Mouse (Mus musculus) layer of hippocampus, adult 18-20 months (tissue): ENCODE measurements around the gene Zbtb43. TPM values are rescaled to one million over a fixed set of nuclear protein-coding genes. Genes with fewer than 3 reads are reported as not detected.
A peak's percentile ranks its signal among the peaks of the same experiment; 100 is the strongest.

Source experiments
- DNase-seq, 2 experiments: peaks; one replicate each; pipeline ENCODE4 v3.0.0; 2022; ENCODE audit warnings: low spot score in 2 of 2
- long read RNA-seq: library from polyadenylated mRNA; stranded (forward); transcript quantifications from one replicate; pipeline ENCODE4 v2.0.0, GENCODE M21; 2021
- total RNA-seq, 2 experiments: library from RNA; stranded (reverse); gene quantifications; 2 replicates each; pipeline ENCODE4 v1.2.3; 2021

Gene Zbtb43
- total RNA-seq, result 10 to 100 TPM; 22.4 to 29.6 TPM
- long read RNA-seq, full-length matches to known transcripts, result 20 of 29 reads
- long read RNA-seq, partial matches to known transcripts, result 0 of 29 reads
- long read RNA-seq, other reads (novel, unspliced or antisense), result 9 of 29 reads

DNA sequence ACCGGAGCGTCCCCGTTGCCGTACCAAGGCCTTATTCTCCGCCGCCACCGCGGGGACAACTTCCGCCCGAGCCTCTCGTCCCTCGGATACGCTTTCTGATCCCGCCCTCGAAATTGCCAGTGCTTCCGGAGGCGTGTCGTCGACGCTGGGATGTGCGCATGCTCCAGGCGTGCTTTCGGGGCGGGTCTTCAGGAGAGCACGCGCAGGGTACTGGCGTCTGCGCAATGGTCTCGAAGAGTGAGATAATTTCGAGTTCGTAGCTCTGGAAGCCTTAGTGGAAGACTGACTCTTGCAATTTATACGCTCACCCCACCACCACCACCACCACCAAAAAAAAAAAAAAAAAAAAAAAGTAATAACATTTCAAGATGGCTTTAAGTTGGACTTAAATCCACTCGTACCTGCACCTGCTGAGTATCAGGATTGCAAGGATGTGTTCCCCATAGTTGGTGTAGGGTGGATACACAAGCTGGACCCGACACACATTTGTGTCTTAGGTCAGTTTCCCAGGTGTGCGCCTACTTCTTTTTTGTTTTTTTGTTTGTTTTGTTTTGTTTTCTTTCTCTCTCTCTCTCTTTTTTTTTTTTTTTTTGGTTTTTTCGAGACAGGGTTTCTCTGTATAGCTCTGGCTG is at the start of gene Zbtb43:
Gene Zbtb43, minus strand, starts transcription at position 94 of the 632 bp plus-strand sequence.
- DNase-seq, result peak; percentile 95 to 96

DNA sequence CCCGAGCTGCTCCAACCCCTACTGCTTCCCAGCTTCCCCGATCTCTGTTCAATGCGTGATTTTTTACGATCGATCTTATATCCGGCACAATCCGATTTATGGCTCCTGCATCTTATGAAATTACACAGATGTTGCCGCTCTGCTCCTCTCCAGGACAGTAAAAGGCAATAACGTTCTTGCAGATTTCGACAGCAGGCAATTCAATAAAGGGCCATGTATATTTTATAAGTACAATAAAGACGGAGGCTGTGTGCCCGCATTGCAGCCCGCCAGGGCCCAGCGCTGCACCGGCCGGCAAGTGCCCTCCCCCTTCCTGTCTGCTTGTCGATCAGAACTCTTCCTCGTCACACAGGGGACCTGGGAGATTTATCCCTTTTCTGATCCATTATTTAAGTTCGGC is 47.5 kb upstream of the Zbtb43 start:
- DNase-seq, result no peak

DNA sequence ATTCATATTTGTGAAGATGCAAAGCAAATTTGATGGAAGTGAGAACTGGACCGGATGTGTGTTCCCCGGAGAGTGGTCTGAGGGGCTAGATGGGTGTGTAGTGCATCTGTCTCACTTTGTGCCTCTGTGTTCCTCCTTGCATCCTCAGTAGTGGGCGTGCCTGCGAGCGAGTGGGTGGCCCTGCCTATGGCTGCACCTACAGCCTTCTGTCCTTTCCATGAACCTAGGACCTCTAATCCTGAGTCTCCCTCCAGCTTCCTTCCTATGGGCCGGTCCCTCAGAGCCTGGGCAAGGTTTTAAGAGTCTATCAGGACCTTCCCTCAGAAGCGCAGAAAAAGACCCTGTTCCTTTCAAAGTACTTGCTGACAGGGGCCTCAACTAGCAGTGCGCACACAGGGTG is 47.1 kb upstream of the Zbtb43 start:
- DNase-seq, result no peak

DNA sequence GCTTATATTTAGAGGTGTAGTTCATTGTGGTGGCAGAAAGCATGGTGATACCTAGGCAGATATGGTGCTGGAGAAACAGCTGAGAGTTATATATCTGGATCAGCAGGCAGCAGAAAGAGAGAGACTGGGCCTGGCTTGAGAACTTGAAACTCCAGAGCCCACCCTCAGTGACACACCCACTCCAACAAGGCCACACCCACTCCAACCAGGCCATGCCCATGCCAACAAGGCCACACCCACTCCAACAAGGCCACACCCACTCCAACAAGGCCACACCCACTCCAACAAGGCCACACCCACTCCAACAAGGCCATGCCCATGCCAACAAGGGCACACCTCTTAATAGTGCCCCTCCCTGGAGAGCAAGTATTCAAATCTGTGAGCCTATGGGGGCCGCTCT is 42.4 kb upstream of the Zbtb43 start:
- DNase-seq, result no peak

DNA sequence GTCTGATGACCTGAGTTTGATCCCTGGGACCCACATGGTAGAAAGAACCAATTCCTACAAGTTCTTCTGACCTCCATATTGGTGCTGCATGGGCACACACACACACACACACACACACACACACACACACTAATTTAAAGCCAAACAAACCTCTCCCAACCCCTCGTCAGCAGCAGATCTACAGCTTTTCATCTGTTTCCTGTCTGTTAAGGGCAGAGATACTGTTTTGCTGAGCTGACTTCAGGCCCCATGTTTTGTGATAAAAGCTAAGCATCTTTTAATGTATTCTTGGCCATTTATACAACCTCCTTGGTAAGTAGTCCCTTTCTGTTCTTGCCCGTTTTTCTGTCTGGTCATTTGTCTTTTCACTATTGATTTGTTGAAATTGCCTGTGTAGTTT is 34.2 kb upstream of the Zbtb43 start:
- no peak for DNase-seq

DNA sequence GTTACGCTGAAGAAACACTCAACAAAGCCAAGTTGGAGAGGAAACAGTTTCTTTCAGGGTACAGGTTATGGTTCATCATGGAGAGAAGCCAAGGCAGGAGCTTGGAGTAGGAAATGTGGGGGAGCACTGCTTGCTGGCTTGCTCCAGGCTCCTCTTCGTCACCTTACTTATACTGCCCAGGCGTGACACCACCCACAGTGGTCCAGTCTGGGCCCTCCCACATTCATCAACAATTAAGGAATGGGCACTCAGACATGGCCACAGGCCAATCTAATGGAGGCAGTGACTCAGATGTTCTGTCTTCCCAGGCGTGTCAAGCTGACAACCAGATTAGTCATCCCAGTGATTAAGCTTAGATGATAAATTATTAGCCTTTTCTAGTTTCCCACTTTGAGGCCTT is 29.9 kb upstream of the Zbtb43 start:
- DNase-seq, result peak in 1 of 2 experiments; percentile 37

DNA sequence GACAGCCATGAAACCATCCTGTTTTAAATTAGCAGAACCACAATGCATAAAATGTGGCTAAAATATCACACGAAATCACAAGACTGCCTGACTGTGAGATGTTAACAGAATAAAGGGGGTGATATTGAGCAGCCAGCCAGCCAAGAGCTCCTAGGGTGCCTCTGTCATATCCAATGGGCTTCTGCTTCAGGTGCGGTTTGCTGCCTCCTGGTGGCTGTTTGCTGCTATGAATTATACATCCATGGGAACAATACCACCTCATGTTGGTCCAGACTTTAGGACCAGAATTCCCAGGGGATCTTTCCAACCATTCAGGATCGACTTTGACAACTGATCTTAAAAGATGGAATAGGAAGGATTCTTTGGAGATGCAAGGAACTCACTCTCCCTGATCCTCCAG is 27.3 kb upstream of the Zbtb43 start:
- DNase-seq, result no peak

DNA sequence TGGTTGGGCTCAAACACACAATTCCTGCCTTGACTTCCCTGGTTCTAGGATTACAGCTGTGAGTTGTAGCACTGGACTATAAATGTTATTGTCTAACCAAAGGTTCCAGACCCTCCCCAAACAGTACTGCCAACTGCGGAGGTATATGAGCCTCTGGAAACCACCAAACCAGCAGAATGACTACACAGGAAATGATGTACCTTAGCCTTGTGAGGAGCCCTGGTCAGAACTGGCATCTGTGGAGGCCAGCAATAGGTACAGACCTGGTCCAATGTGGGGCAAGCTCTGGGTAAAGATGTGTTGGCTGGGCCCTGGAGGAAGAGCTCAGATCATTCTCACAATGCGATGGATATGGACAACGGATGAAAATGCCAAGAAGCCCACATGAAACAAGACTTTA is 23.7 kb upstream of the Zbtb43 start:
- DNase-seq, result no peak

DNA sequence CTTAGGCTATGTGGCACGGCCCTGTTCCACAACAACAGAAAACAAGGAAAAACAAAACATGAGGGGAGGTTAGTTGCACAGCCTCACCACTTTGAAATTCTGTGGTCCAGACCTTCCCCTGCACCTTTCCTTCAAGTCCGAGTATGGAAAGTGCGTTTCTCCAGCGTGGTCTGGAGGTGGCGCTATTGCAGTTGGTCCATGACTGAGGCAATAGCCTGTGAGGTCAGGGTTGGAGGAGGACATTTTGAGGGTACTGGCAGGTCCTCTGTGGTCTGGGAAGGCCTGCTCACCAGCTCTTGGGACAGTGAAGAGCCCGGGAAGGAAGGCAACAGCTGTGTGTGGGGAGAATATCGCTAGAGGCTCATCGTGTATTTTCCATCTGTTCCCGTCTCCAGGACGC is 21.2 kb upstream of the Zbtb43 start:
- peak in 1 of 2 experiments; percentile 43 for DNase-seq

DNA sequence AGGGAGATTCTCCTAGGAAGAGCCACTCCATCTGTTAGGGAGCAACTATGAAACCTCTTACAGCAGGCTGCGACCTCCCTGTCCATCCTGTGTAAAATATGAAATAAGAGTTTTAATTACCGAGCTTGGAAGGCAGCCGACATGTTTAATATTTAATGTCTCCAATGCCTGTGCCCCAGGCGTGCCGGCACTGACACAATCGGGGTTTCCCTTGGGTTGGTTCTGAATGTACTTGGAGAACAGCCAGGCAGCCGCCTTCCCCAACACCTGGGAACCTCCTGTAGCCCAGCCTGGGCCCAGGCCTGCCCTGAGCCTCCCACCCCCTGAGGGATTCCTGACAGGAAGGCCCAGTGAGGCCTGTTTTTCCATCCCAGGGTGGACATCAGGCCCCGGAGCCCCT is 19.0 kb upstream of the Zbtb43 start:
- no peak for DNase-seq

DNA sequence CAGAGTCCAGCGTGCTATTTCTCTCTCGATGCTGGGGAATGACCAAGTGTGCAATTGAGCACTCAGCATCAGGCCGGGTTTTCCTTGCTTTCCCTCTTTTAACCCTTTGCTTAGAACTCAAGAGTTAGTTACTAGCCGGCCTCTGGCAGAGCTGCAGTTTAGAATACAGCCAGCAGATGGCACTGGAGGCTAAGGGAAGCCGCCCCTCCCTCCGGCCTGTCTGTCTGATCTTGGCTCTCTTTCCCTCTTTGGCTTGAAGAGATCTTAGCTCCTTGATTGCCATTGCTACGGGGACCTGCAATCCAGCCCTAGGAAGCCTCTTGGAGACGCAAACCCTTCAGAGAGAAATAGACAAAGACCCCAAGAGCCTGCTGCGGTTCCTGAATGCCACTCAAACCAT is 18.5 kb upstream of the Zbtb43 start:
- peak; percentile 61 to 86 for DNase-seq

DNA sequence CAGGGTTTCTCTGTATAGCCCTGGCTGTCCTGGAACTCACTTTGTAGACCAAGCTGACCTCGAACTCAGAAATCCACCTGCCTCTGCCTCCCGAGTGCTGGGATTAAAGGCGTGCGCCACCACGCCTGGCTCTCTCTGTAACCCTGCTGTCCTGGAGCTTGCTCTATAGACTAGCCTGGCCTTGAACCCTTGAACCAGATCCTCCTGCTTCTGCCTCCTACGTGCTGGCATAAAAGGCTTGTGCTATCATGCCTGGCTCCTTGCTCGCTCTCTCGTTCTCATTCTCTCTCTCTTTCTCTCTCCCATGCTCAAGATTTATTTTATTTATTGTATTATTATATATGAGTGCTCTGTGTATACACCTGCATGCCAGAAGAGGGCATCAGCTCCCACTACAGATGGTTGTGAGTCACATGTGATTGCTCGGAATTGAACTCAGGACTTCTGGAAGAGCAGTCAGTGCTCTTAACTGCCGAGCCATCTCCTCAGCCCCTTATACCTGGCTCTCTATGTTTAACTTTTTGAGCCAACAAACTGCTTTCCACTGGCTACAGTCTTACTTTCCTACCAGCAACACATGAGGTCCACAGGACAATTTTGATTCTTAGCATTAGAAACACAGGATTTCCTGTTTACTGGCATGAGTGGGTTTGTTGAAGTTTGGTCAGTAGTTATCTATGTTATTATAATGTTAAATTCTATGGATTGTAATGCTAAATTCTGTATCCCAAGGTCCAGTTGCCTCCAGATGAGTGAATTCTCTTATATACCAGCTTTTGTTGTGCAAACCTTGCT is 9.8 kb upstream of the Zbtb43 start:
- DNase-seq, result no peak

DNA sequence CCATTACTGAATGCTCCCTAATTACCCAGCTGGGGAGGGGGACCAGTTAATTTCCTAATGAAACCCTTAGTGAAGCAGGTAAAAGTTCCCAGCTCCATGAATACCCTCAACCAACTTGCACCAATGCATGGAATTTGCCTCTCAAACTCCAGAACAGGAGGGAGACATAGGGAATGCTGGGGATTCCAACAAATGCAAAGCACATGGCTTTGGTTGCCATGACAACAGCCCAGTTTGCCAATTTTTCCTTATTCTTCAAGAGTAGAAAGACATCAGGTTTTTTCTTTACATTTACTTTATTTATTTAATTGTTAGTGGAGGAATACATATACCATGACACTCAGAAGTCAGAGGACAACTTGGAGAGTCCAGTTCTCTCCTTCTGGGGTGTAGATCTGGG is 7.6 kb upstream of the Zbtb43 start:
- peak; percentile 66 to 82 for DNase-seq

DNA sequence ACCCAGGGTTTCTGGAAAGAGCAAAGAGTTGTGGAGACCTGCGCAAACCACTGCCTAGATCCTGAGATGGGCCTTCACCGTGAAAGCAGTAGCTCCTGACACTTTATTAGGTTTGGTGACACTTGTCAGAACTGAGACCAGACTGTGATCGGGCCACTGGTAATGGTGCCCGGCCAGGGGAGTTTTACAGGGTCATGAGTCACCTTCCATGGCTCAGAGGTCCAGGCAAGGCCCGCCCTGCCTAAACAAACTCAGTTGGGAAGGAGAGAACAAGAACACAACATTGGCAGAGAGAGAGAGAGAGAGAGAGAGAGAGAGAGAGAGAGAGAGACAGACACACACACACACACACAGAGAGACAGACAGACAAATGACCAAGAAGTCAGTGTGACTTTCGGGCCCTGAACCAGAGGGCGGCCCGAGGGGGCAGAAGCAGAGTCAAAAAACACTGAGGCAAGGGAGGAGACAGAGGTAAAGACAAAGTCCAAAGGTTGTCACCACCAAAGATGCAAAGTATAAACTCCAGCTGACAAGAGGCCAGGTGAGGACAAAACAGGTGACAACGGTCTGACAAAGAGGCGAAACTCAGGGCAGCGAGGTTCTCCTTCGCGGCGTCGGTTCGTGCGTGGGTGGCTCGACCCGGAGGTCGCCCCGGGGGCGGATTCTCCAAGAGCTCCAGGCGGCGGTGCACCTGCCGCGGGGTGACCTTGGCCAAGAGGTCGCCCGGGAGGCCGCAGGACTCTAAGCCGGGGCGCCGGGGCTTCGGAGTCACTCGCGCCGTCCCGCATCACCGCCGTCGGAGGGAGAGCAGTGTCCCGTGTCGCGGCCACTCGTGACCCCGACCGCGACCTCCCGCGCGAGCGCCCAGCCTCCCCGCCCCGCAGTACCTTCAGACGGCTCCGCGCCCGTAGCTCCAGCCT is 553 bp downstream of the Zbtb43 start:
- DNase-seq, result no peak

DNA sequence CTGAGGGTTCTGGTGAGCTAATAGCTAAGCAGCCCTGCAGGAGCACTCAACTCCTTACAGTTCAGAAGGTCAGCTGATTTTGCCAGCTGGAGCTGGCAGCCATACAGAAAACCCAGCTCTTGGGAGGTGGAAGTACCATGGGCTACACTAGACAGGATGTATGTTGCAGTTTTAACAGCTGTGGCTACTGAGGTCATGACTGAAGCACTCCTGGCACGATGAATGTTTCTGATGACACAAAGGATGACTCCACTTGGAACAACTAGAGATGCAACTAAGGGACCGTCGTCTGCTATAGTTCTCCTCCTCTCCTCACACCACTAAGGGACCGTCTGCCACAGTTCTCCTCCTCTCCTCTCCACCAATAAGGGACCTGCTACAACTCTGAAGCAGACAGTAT is 2.4 kb downstream of the Zbtb43 start:
- DNase-seq, result no peak

DNA sequence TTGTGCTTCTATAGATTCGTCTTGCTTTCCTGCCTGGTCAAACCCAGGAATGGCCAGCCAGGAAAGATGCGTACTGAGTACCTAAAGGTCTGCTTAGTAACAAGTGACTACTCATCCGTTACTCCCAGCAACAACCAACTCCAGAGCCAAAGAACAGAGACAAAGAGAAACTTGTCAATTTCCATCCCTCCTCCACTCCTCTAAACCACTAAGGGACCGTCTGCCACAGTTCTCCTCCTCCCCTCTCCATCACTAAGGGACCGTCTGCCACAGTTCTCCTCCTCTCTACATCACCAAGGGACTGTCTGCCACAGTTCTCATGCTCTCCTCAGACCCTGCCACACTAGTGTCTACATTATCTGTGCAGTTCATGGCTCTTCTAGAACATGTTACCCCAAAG is 3.1 kb downstream of the Zbtb43 start:
- DNase-seq, result peak in 1 of 2 experiments; percentile 51

DNA sequence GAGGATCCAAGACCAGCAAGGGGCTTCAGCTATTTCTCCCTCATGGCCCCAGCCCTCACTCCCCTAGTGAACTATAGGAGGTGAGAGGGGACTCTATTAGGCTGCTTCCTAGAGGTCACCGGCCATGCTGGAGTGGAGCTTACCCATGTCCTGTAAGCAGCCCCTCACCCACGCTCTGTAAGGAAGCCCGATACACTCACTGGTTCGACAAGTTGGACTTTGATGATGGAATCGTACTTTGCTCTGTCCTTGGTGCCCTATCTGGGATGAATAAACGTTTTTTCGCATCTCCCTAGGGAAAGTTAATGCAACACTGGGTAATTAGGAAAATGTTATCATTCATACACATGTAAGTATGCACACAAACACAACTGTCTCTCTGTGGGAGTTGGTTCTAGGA is 6.3 kb downstream of the Zbtb43 start:
- no peak for DNase-seq

DNA sequence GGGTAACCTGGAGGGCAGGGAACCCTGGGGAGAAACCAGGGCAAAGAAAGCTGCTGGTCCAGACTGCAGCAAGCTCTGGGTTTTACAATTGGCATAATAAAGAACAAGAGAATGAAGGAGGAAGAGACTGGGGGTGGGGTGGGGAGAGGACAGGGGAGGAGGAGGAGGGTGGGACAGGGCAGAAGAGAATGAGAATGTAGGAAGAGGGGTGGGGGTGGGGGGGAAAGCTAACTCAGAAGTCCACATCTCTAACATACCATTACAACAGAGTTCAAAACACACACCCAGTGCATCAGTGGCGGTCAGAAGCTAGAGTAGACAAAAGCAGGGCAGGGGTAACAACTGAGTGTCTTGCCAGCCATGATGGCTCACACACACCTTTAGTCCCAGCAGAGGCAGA is 7.3 kb downstream of the Zbtb43 start:
- DNase-seq, result no peak

DNA sequence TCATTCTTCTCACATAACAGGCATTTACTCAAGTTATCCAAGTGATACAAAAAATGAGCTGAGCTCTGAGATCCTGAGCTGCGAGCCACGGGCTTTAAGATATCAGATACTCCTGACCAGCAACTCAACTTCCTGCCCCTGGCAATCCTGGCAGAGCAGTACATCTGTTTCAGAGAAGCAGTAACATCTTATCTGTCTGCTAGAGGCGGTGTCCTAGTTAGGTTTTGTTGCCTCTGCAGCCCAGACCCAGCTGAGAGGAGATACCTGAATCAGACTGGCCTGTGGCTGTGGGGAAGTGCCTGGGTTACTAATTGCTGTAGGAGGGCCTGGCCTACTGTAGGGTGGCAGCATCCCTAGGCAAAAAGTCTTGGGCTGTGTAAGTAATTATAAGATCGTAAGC is 8.7 kb downstream of the Zbtb43 start:
- no peak for DNase-seq

DNA sequence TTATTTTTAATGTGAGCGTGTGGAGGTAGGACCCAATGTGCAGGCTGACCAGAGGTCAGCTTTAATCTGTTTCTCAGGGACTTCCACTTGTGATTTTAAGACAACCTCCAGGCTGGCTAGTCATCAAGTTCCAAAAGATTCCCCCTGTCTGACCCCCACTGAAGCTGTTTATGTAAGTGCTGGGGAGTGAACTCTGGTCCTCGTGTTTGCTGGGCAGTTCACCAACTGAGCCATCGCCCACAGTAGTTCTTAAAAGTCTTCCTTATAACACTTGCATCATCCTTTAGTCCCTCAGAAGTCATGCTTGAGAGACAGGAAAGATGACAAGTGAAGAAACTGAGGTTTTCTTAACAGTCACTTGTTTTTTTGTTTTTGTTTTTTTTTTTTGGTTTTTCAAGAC is 11.7 kb downstream of the Zbtb43 start:
- no peak for DNase-seq

DNA sequence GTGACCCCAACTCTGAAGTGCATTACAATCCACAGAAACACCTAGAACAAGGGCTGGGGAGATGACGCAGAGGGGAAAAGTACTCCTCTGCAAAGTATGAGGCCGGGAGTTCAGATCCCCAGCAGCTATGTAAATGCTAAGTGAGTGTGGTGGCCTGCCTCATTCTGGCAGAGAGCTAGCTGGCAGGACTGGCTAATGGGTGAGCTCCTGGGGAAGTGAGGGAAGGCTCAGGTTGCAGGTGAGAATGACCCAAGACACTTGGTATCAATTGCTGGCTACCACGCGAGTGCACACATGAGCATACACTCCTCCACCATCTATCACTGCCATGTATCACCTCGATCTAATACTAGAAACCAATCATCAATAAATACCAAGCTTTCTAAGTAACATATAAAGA is 12.1 kb downstream of the Zbtb43 start:
- DNase-seq, result no peak

DNA sequence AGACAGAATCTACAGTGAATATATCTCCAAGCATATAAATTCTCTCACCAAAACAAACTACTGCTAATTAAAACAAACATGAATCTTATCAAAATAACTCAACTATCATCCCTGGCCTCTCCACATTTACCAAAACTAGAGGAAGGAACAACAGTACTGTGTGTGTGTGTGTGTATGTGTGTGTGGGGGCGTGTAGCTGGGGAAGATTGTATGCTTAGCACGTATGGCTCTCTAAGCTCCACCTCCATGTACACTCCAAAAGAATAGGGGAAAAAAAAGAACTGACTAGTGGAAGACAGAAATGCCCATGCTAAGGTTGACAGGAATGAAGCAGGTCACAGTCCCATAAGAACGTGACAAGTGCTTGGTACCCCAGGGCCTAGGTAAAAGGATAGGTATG is 13.0 kb downstream of the Zbtb43 start:
- DNase-seq, result no peak
